Mouse (Mus musculus) liver, embryonic 11.5 days (tissue): ENCODE results near the gene Prkar1a. TPM values are rescaled to one million over a fixed set of nuclear protein-coding genes. Genes with fewer than 3 reads are reported as not detected.

Source experiments
- ATAC-seq: fragments of 200-750 bp; cut with Nextera tagmentation; replicated peaks from 2 replicates; pipeline ENCODE4 v1.8.0; 2017; ENCODE audit warnings: moderate number of reproducible peaks, mild to moderate bottlenecking, moderate TSS enrichment, moderate library complexity; ENCODE audit not compliant: low FRiP score
- DNase-seq: peaks from one replicate; pipeline ENCODE4 v3.0.0-alpha.2; 2017; ENCODE audit warnings: low spot score
- H3K27ac ChIP-seq: fragments of 300-500 bp; sonication (generic); 2 replicates; pipeline ENCODE4 v1.5.1; 2014; ENCODE audit warnings: mild to moderate bottlenecking, low read depth, low read length, control low read depth
- H3K27me3 ChIP-seq: fragments of 300-500 bp; sonication (generic); replicated peaks from 2 replicates; pipeline ENCODE4 v1.6.1; 2014; ENCODE audit warnings: low read length, mixed read lengths; ENCODE audit not compliant: control insufficient read depth, insufficient read depth
- H3K36me3 ChIP-seq: fragments of 300-500 bp; sonication (generic); 2 replicates; pipeline ENCODE4 v1.6.1; 2014; ENCODE audit warnings: mild to moderate bottlenecking, low read length, moderate library complexity, mixed read lengths; ENCODE audit not compliant: control insufficient read depth, insufficient read depth
- H3K4me1 ChIP-seq: fragments of 300-500 bp; sonication (generic); replicated peaks from 2 replicates; pipeline ENCODE4 v1.6.1; 2014; ENCODE audit warnings: low read length, mixed read lengths; ENCODE audit not compliant: control insufficient read depth, insufficient read depth
- H3K4me2 ChIP-seq: fragments of 300-500 bp; sonication (generic); 2 replicates; pipeline ENCODE4 v1.6.1; 2014; ENCODE audit warnings: mild to moderate bottlenecking, control low read depth, moderate library complexity
- H3K4me3 ChIP-seq: fragments of 300-500 bp; sonication (generic); 2 replicates; pipeline ENCODE4 v1.5.1; 2014; ENCODE audit warnings: low read depth, low read length, control low read depth
- H3K9ac ChIP-seq: fragments of 300-500 bp; sonication (generic); 2 replicates; pipeline ENCODE4 v1.6.1; 2014; ENCODE audit warnings: low read depth, low read length, control low read depth
- H3K9me3 ChIP-seq: fragments of 300-500 bp; sonication (generic); 2 replicates; pipeline ENCODE4 v1.6.1; 2016; ENCODE audit warnings: low read length, inconsistent platforms, mixed read lengths; ENCODE audit not compliant: control insufficient read depth
- WGBS: fragments of 180-500 bp; shearing (Covaris S2); extraction: QIAGEN DNeasy Blood & Tissue Kit; methylation state at CpG from one replicate; pipeline ENCODE4 v1.1.7; 2014; 5-methylcytosine and 5-hydroxymethylcytosine counted together
- polyA plus RNA-seq: library from polyadenylated mRNA; unstranded; fragments of >200 nt; fragmentation: Nextera tagmentation; extraction: Ambion mirVana; gene quantifications from 2 replicates; pipeline ENCODE4 v1.2.1, GENCODE M21; 2014

Gene Prkar1a
- polyA plus RNA-seq, 1 experiment from 2014 or later: 261 TPM

- DNase-seq: no peak
- peak; percentile 77 for ATAC-seq
- H3K27me3 ChIP-seq: no peaks in the 10 kb centered on the region
- no peak overlapping the region for H3K27ac ChIP-seq
- H3K36me3 ChIP-seq: no peaks in the 10 kb centered on the region
- no peak overlapping the region for H3K9ac ChIP-seq
- no peak overlapping the region for H3K4me2 ChIP-seq
- H3K4me1 ChIP-seq: peaks cover 3% of the 10 kb centered on the region; the same call in 1 of the 2 replicates
- no peak overlapping the region for H3K4me3 ChIP-seq
- H3K9me3 ChIP-seq: no peaks in the 10 kb centered on the region
- 42% methylated on average over 3 of the region's 3 CpGs for WGBS
Measured at GRCm38 (mm10) chr11:109628099-109628498, 21.1 kb upstream of the Prkar1a start.

- no peaks in the 10 kb centered on the region for H3K9me3 ChIP-seq
- H3K4me3 ChIP-seq: no peak overlapping the region
- ATAC-seq (no peak), DNase-seq (no peak)
- no peaks in the 10 kb centered on the region for H3K27me3 ChIP-seq
- peaks cover 3% of the 10 kb centered on the region; the same call in 1 of the 2 replicates for H3K4me1 ChIP-seq
- no peak overlapping the region for H3K9ac ChIP-seq
- WGBS: 65% methylated on average over 10 of the region's 10 CpGs
- no peaks in the 10 kb centered on the region for H3K36me3 ChIP-seq
- no peak overlapping the region for H3K27ac ChIP-seq
- no peak overlapping the region for H3K4me2 ChIP-seq
Measured at GRCm38 (mm10) chr11:109629021-109629521, 20.1 kb upstream of the Prkar1a start.

GRCm38 (mm10) chr11:109634928-109635327 is 14.3 kb upstream of the Prkar1a start:
- no peaks in the 10 kb centered on the region for H3K9me3 ChIP-seq
- ATAC-seq (no peak), DNase-seq (no peak)
- H3K27me3 ChIP-seq: no peaks in the 10 kb centered on the region
- H3K4me2 ChIP-seq: no peak overlapping the region
- WGBS: 83% methylated on average over 9 of the region's 9 CpGs
- H3K4me3 ChIP-seq: no peak overlapping the region
- no peak overlapping the region for H3K9ac ChIP-seq
- no peak overlapping the region for H3K27ac ChIP-seq
- no peaks in the 10 kb centered on the region for H3K4me1 ChIP-seq
- H3K36me3 ChIP-seq: no peaks in the 10 kb centered on the region

- Histone ChIP-seq H3K36me3 (no peaks in the 10 kb centered on the region), H3K27ac (no peak overlapping the region), H3K9me3 (no peaks in the 10 kb centered on the region), H3K4me1 (no peaks in the 10 kb centered on the region), H3K4me2 (no peak overlapping the region), H3K4me3 (no peak overlapping the region), H3K9ac (no peak overlapping the region), H3K27me3 (no peaks in the 10 kb centered on the region)
- no peak for DNase-seq
- WGBS: 68% methylated on average over 6 of the region's 6 CpGs
- ATAC-seq: no peak
Measured at GRCm38 (mm10) chr11:109635871-109636395, 13.3 kb upstream of the Prkar1a start.

GRCm38 (mm10) chr11:109641498-109642222 is 7.5 kb upstream of the Prkar1a start:
- Histone ChIP-seq H3K27ac (no peak overlapping the region), H3K9ac (no peak overlapping the region), H3K9me3 (no peaks in the 10 kb centered on the region), H3K36me3 (no peaks in the 10 kb centered on the region), H3K4me3 (no peak overlapping the region), H3K4me1 (no peaks in the 10 kb centered on the region), H3K27me3 (no peaks in the 10 kb centered on the region), H3K4me2 (no peak overlapping the region)
- WGBS: 77% methylated on average over 5 of the region's 5 CpGs
- DNase-seq (no peak), ATAC-seq (no peak)

GRCm38 (mm10) chr11:109648510-109648909 is 695 bp upstream of the Prkar1a start:
- DNase-seq (no peak), ATAC-seq (no peak)
- Histone ChIP-seq H3K4me3 (no peak overlapping the region), H3K36me3 (no peaks in the 10 kb centered on the region), H3K4me2 (no peak overlapping the region), H3K9ac (no peak overlapping the region), H3K27ac (no peak overlapping the region), H3K4me1 (peaks cover 23% of the 10 kb centered on the region), H3K27me3 (no peaks in the 10 kb centered on the region), H3K9me3 (no peaks in the 10 kb centered on the region)
- 32% methylated on average over 7 of the region's 7 CpGs for WGBS

- Histone ChIP-seq H3K36me3 (peaks cover 3% of the 10 kb centered on the region; the same call in 1 of the 2 replicates), H3K9ac (peak overlapping the region; percentile 52), H3K4me2 (peak overlapping the region; percentile 94), H3K4me3 (peak overlapping the region; percentile 80), H3K4me1 (peaks cover 24% of the 10 kb centered on the region), H3K9me3 (no peaks in the 10 kb centered on the region), H3K27me3 (no peaks in the 10 kb centered on the region), H3K27ac (peak overlapping the region; percentile 23; the same call in 1 of the 2 replicates)
- ATAC-seq (peak; percentile 54), DNase-seq (peak; percentile 75)
- WGBS: 1% methylated on average over 31 of the region's 31 CpGs
Measured at GRCm38 (mm10) chr11:109649975-109650701, 933 bp downstream of the Prkar1a start.

GRCm38 (mm10) chr11:109650788-109651565 is 1.8 kb downstream of the Prkar1a start:
- WGBS: under 1% methylated on average over 89 of the region's 90 CpGs
- Histone ChIP-seq H3K4me2 (peak overlapping the region; percentile 94), H3K27ac (peak overlapping the region; percentile 81), H3K27me3 (no peaks in the 10 kb centered on the region), H3K4me1 (peaks cover 32% of the 10 kb centered on the region), H3K9ac (peak overlapping the region; percentile 83), H3K4me3 (peak overlapping the region; percentile 80), H3K36me3 (peaks cover 6% of the 10 kb centered on the region; the same call in 1 of the 2 replicates), H3K9me3 (no peaks in the 10 kb centered on the region)
- ATAC-seq (peak; percentile 94), DNase-seq (peak; percentile 89)
